Mouse (Mus musculus) lung, embryonic 14.5 days (tissue): ENCODE results near the gene 9530068E07Rik. TPM values are rescaled to one million over a fixed set of nuclear protein-coding genes. Genes with fewer than 3 reads are reported as not detected.

ENCODE experiments used
- ATAC-seq: fragments of 200-750 bp; cut with Nextera tagmentation; 2 replicates; pipeline ENCODE4 v1.8.0; 2017; ENCODE audit warnings: mild to moderate bottlenecking, moderate TSS enrichment, moderate library complexity; ENCODE audit not compliant: insufficient read depth
- DNase-seq: peaks from one replicate; pipeline ENCODE4 v3.0.0-alpha.2; 2015
- H3K27ac ChIP-seq: fragments of 300-500 bp; sonication (generic); 2 replicates; pipeline ENCODE4 v1.5.1; 2014; ENCODE audit warnings: low read depth, mild to moderate bottlenecking, moderate library complexity
- H3K27me3 ChIP-seq: fragments of 300-500 bp; sonication (generic); 2 replicates; pipeline ENCODE4 v1.6.1; 2014; ENCODE audit warnings: low read length, control low read depth; ENCODE audit not compliant: insufficient read depth
- H3K36me3 ChIP-seq: fragments of 300-500 bp; sonication (generic); 2 replicates; pipeline ENCODE4 v1.6.1; 2014; ENCODE audit warnings: control low read depth; ENCODE audit not compliant: insufficient read depth
- H3K4me1 ChIP-seq: fragments of 300-500 bp; sonication (generic); 2 replicates; pipeline ENCODE4 v1.6.1; 2014; ENCODE audit warnings: antibody characterized with exemption, control low read depth; ENCODE audit not compliant: insufficient read depth
- H3K4me2 ChIP-seq: fragments of 300-500 bp; sonication (generic); 2 replicates; pipeline ENCODE4 v1.6.1; 2014; ENCODE audit warnings: mild to moderate bottlenecking
- H3K4me3 ChIP-seq: fragments of 300-500 bp; sonication (generic); 2 replicates; pipeline ENCODE4 v1.5.1; 2014; ENCODE audit warnings: low read depth, low read length
- H3K9ac ChIP-seq: fragments of 300-500 bp; sonication (generic); 2 replicates; pipeline ENCODE4 v1.6.1; 2014
- H3K9me3 ChIP-seq: fragments of 300-500 bp; sonication (generic); 2 replicates; pipeline ENCODE4 v1.6.1; 2016; ENCODE audit warnings: low read depth, low read length, control low read depth
- CTCF ChIP-seq: IDR thresholded peaks from 2 replicates; pipeline ENCODE4 v1.5.1; 2016; ENCODE audit warnings: antibody characterized with exemption, low read depth
- WGBS: fragments of 180-500 bp; shearing (Covaris S2); extraction: QIAGEN DNeasy Blood & Tissue Kit; methylation state at CpG from one replicate; pipeline ENCODE4 v1.1.7; 2014; 5-methylcytosine and 5-hydroxymethylcytosine counted together
- polyA plus RNA-seq: library from polyadenylated mRNA; unstranded; fragments of >200 nt; fragmentation: Nextera tagmentation; extraction: Ambion mirVana; gene quantifications from 2 replicates; pipeline ENCODE4 v1.2.1, GENCODE M21; 2014

Gene 9530068E07Rik
- polyA plus RNA-seq, result 235 and 242 TPM in 2 replicates

GRCm38 (mm10) chr11:52395940-52396596 lies at the start of gene 9530068E07Rik:
9530068E07Rik (plus strand) TSS chr11:52396428.
- H3K36me3 ChIP-seq, result 0 out of 2 replicates have a peak, but pooled peaks cover 6% of the 10 kb centered on the region
- peak within 1 kb of the TSS; percentile 76 for H3K4me2 ChIP-seq
- H3K27ac ChIP-seq, result peak within 1 kb of the TSS; percentile 94
- H3K4me3 ChIP-seq, result peak within 1 kb of the TSS; percentile 98
- ATAC-seq (peak; percentile 94), DNase-seq (peak; percentile 98)
- under 1% methylated on average over 38 of the region's 38 CpGs for WGBS
- H3K27me3 ChIP-seq, result no peaks in the 10 kb centered on the region
- no peaks in the 10 kb centered on the region for H3K9me3 ChIP-seq
- no peak for TF ChIP-seq CTCF
- H3K4me1 ChIP-seq, result no peaks in the 10 kb centered on the region
- H3K9ac ChIP-seq, result peak within 1 kb of the TSS; percentile 97

DNA sequence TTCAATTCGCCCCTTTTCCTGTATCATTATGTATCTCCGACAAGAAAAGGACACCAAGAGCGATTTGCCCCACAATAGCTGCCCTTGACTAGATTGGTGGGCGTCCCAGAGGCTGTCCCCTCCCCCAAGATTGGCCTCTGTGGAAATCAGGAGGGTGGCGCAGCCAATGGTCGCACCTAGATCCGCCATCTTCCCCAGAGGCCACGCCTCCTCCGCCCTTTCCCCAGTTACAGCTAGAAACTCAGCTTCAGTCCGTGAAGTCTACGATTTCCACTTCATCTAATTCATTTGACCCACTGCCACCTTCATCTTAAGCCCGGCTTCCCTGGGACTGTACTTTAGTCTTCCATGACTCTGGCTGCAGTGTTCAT lies 49.6 kb upstream of the 9530068E07Rik start:
- peak; percentile 87 for DNase-seq
- peak overlapping the region; percentile 63 for H3K4me2 ChIP-seq
- H3K27ac ChIP-seq, result 0 out of 2 replicates have a peak overlapping the region, but pooled peaks have one; percentile 58
- H3K27me3 ChIP-seq, result no peaks in the 10 kb centered on the region
- peak overlapping the region; percentile 30 for H3K4me3 ChIP-seq
- H3K9me3 ChIP-seq, result no peaks in the 10 kb centered on the region
- H3K36me3 ChIP-seq, result no peaks in the 10 kb centered on the region
- 4% methylated on average over 12 of the region's 12 CpGs for WGBS
- no peak for TF ChIP-seq CTCF
- H3K4me1 ChIP-seq, result no peaks in the 10 kb centered on the region
- ATAC-seq, result peak; percentile 81
- H3K9ac ChIP-seq, result peak overlapping the region; percentile 31; the same call in 1 of the 2 replicates

GRCm38 (mm10) chr11:52348156-52348555 lies 48.1 kb upstream of the 9530068E07Rik start:
- Histone ChIP-seq H3K4me2 (no peak overlapping the region), H3K9me3 (no peaks in the 10 kb centered on the region), H3K4me1 (no peaks in the 10 kb centered on the region), H3K27ac (no peak overlapping the region), H3K9ac (no peak overlapping the region), H3K27me3 (no peaks in the 10 kb centered on the region), H3K4me3 (no peak overlapping the region), H3K36me3 (no peaks in the 10 kb centered on the region)
- no peak for TF ChIP-seq CTCF
- WGBS, result 70% methylated on average over 4 of the region's 4 CpGs
- DNase-seq, result no peak
- ATAC-seq, result no peak

GRCm38 (mm10) chr11:52348724-52349123 lies 47.5 kb upstream of the 9530068E07Rik start:
- Histone ChIP-seq H3K9me3 (no peaks in the 10 kb centered on the region), H3K27me3 (no peaks in the 10 kb centered on the region), H3K27ac (no peak overlapping the region), H3K4me2 (no peak overlapping the region), H3K4me3 (no peak overlapping the region), H3K9ac (no peak overlapping the region), H3K4me1 (no peaks in the 10 kb centered on the region), H3K36me3 (no peaks in the 10 kb centered on the region)
- WGBS, result 59% methylated on average over 3 of the region's 3 CpGs
- no peak for ATAC-seq
- DNase-seq, result no peak
- peak; percentile 47 for TF ChIP-seq CTCF

- H3K4me2 ChIP-seq, result no peak overlapping the region
- ATAC-seq, result no peak
Observed at GRCm38 (mm10) chr11:52350924-52351323, 45.3 kb upstream of the 9530068E07Rik start.

GRCm38 (mm10) chr11:52352271-52352670 lies 44.0 kb upstream of the 9530068E07Rik start:
- 88% methylated on average over 3 of the region's 3 CpGs for WGBS
- Histone ChIP-seq H3K9ac (no peak overlapping the region), H3K4me3 (no peak overlapping the region), H3K9me3 (no peaks in the 10 kb centered on the region), H3K27ac (no peak overlapping the region), H3K27me3 (no peaks in the 10 kb centered on the region), H3K4me1 (no peaks in the 10 kb centered on the region), H3K36me3 (no peaks in the 10 kb centered on the region), H3K4me2 (no peak overlapping the region)
- DNase-seq, result no peak
- TF ChIP-seq CTCF, result no peak
- ATAC-seq, result no peak

More at GRCm38 (mm10) chr11:52350924-52351323, 45.3 kb upstream of the 9530068E07Rik start:
- no peaks in the 10 kb centered on the region for H3K9me3 ChIP-seq
- no peak overlapping the region for H3K27ac ChIP-seq
- peak; percentile 71 for DNase-seq
- H3K27me3 ChIP-seq, result no peaks in the 10 kb centered on the region
- no peak overlapping the region for H3K4me3 ChIP-seq
- no peaks in the 10 kb centered on the region for H3K4me1 ChIP-seq
- TF ChIP-seq CTCF, result no peak; the same call in 1 of the 2 replicates
- H3K36me3 ChIP-seq, result no peaks in the 10 kb centered on the region
- H3K9ac ChIP-seq, result no peak overlapping the region
- under 1% methylated on average over 9 of the region's 9 CpGs for WGBS

DNA sequence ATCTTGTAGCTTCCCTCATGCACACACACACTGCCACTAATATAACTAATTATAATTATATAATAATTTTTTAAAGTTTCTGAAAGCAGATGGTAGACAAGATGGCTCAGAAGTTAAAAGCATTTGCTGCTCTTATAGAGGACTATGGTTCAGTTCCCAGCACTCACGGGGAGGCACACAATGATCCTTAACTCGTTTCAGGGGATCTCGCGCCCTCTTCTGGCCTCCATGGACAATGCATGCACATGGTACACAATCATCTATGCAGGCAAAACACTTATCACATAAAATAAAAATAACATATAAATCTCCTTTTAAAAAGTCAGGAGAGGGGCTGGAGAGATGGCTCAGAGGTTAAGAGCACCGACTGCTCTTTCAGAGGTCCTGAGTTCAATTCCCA lies 41.6 kb upstream of the 9530068E07Rik start:
- ATAC-seq (no peak), DNase-seq (no peak)
- Histone ChIP-seq H3K4me1 (peaks cover 1% of the 10 kb centered on the region; the same call in 1 of the 2 replicates), H3K27me3 (no peaks in the 10 kb centered on the region), H3K36me3 (no peaks in the 10 kb centered on the region), H3K9me3 (no peaks in the 10 kb centered on the region), H3K9ac (no peak overlapping the region), H3K4me3 (no peak overlapping the region), H3K27ac (no peak overlapping the region), H3K4me2 (no peak overlapping the region)
- no peak for TF ChIP-seq CTCF
- WGBS, result 86% methylated on average over 5 of the region's 5 CpGs
